Mouse (Mus musculus): ENCODE results near the gene Dmbx1.

Gene Dmbx1

GRCm38 (mm10) chr4:115886875-115887274, 52.9 kb downstream of the Dmbx1 start:
- no peak for DNase-seq (ENCODE audit: low read depth, low spot score)

GRCm38 (mm10) chr4:115885846-115886245, 53.9 kb downstream of the Dmbx1 start:
- DNase-seq (ENCODE audit: low read depth, low spot score): no peak

GRCm38 (mm10) chr4:115884022-115884421, 55.7 kb downstream of the Dmbx1 start, which contains the start of gene Kncn:
Kncn (plus strand) TSS chr4:115884400.
- no peak for DNase-seq (ENCODE audit: low read depth, low spot score)

- no peak for DNase-seq (ENCODE audit: low read depth, low spot score)
These were observed 57.5 kb downstream of the Dmbx1 start for GRCm38 (mm10) chr4:115882195-115882594.

- no peak for DNase-seq (ENCODE audit: low read depth, low spot score)
These were observed 58.5 kb downstream of the Dmbx1 start for GRCm38 (mm10) chr4:115881183-115881582.

GRCm38 (mm10) chr4:115878828-115879227, 60.9 kb downstream of the Dmbx1 start:
- no peak for DNase-seq (ENCODE audit: low read depth, low spot score)

GRCm38 (mm10) chr4:115878216-115878678, 61.5 kb downstream of the Dmbx1 start:
- DNase-seq (ENCODE audit: low read depth, low spot score): no peak

- no peak for DNase-seq (ENCODE audit: low read depth, low spot score)
These were observed 66.5 kb downstream of the Dmbx1 start for GRCm38 (mm10) chr4:115873231-115873630.

- no peak for DNase-seq (ENCODE audit: low read depth, low spot score)
These were observed 70.1 kb downstream of the Dmbx1 start for GRCm38 (mm10) chr4:115869512-115870210.

Data from forelimb bud, embryonic 11.5 days (tissue).